Mouse (Mus musculus): ENCODE measurements around the gene Gm19965. TPM values are rescaled to one million over a fixed set of nuclear protein-coding genes. Genes with fewer than 3 reads are reported as not detected.

The Gm19965 gene
- not detected in 2 replicates for polyA plus RNA-seq (2014; fragmentation: Nextera tagmentation; extraction: Ambion mirVana)

GRCm38 (mm10) chr1:116802683-116803082 lies at the start of gene Gm19965:
TSS of gene Gm19965 (plus strand) at chr1:116802983.
- ATAC-seq (replicated peaks; ENCODE audit: low FRiP score, low TSS enrichment, low read depth) = no peak

DNA sequence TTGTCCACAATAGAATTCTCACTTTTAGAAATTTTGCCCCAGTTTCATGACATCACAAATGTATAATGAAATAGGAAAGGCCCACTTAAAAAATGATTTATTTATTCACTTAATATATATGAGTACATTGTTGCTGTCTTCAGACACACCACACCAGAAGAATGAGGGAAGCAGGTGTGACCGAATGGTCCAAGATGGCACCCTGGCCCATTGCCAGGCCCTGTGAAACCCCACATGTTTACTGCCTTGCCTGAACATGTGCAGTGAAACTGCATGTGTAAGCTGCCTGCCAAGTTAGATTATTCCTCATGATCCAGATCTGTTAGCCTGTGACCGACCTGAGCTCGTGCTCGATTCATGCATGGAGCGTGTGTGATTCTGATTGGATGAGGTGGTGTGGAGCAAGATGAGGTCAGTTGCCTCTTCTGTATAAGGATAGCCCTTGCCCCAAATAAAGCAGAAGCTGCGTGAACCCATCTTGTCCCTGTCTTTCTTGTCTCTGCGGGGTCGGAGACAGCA lies 20.3 kb upstream of the Gm19965 start:
- no peak overlapping the region for H3K4me2 ChIP-seq (ENCODE audit: low read length)
- WGBS = 90% methylated on average over 8 of the region's 8 CpGs
- no peaks in the 10 kb centered on the region for H3K36me3 ChIP-seq (ENCODE audit: control insufficient read depth, insufficient read depth, low read length)
- no peaks in the 10 kb centered on the region for H3K27me3 ChIP-seq (replicated peaks; ENCODE audit: control insufficient read depth, insufficient read depth, low read length)
- no peak overlapping the region for H3K27ac ChIP-seq (ENCODE audit: low read depth)
- ATAC-seq (replicated peaks; ENCODE audit: low FRiP score, low TSS enrichment, low read depth) (no peak), DNase-seq (ENCODE audit: low spot score) (no peak)
- no peaks in the 10 kb centered on the region for H3K9me3 ChIP-seq (ENCODE audit: control insufficient read depth, low read length)
- no peaks in the 10 kb centered on the region for H3K4me1 ChIP-seq (replicated peaks; ENCODE audit: control insufficient read depth, insufficient read depth, low read length)
- H3K4me3 ChIP-seq (ENCODE audit: low read depth, low read length) = no peak overlapping the region
- no peak overlapping the region for H3K9ac ChIP-seq (ENCODE audit: low read length)

More at GRCm38 (mm10) chr1:116802683-116803082, at the start of gene Gm19965:
- Histone ChIP-seq H3K4me2 (ENCODE audit: low read length) (no peak within 1 kb of the TSS), H3K27me3 (replicated peaks; ENCODE audit: control insufficient read depth, insufficient read depth, low read length) (no peaks in the 10 kb centered on the region), H3K4me1 (replicated peaks; ENCODE audit: control insufficient read depth, insufficient read depth, low read length) (no peaks in the 10 kb centered on the region), H3K9ac (ENCODE audit: low read length) (no peak within 1 kb of the TSS), H3K4me3 (ENCODE audit: low read depth, low read length) (no peak within 1 kb of the TSS), H3K27ac (ENCODE audit: low read depth) (no peak within 1 kb of the TSS), H3K36me3 (ENCODE audit: control insufficient read depth, insufficient read depth, low read length) (no peaks in the 10 kb centered on the region), H3K9me3 (ENCODE audit: control insufficient read depth, low read length) (no peaks in the 10 kb centered on the region)
- 77% methylated on average over 3 of the region's 3 CpGs for WGBS
- no peak for DNase-seq (ENCODE audit: low spot score)
